Mouse (Mus musculus) heart, postnatal 0 days (tissue): ENCODE measurements around the gene Rcan1. TPM values are rescaled to one million over a fixed set of nuclear protein-coding genes. Genes with fewer than 3 reads are reported as not detected.

Source experiments
- ATAC-seq: fragments of 200-750 bp; cut with Nextera tagmentation; 2 replicates; pipeline ENCODE4 v1.8.0; 2017; ENCODE audit warnings: low read depth, moderate number of reproducible peaks, moderate library complexity; ENCODE audit not compliant: insufficient read depth
- DNase-seq: peaks from one replicate; pipeline ENCODE4 v3.0.0-alpha.2; 2016; ENCODE audit warnings: low spot score
- H3K27ac ChIP-seq: fragments of 300-500 bp; sonication (generic); 2 replicates; pipeline ENCODE4 v1.5.1; 2014; ENCODE audit warnings: low read depth, mild to moderate bottlenecking
- H3K27me3 ChIP-seq: fragments of 300-500 bp; sonication (generic); 2 replicates; pipeline ENCODE4 v1.6.1; 2014; ENCODE audit warnings: low read length, mixed read lengths; ENCODE audit not compliant: control insufficient read depth, insufficient read depth
- H3K36me3 ChIP-seq: fragments of 300-500 bp; sonication (generic); replicated peaks from 2 replicates; pipeline ENCODE4 v1.6.1; 2014; ENCODE audit warnings: low read length, mixed read lengths; ENCODE audit not compliant: control insufficient read depth, insufficient read depth
- H3K4me1 ChIP-seq: fragments of 300-500 bp; sonication (generic); 2 replicates; pipeline ENCODE4 v1.6.1; 2014; ENCODE audit warnings: antibody characterized with exemption; ENCODE audit not compliant: control insufficient read depth, insufficient read depth
- H3K4me2 ChIP-seq: fragments of 300-500 bp; sonication (generic); 2 replicates; pipeline ENCODE4 v1.6.1; 2014; ENCODE audit warnings: low read depth, mild to moderate bottlenecking, low read length, moderate library complexity
- H3K4me3 ChIP-seq: fragments of 300-500 bp; sonication (generic); 2 replicates; pipeline ENCODE4 v1.5.1; 2014; ENCODE audit warnings: low read depth, low read length
- H3K9ac ChIP-seq: fragments of 300-500 bp; sonication (generic); replicated peaks from 2 replicates; pipeline ENCODE4 v1.6.1; 2014; ENCODE audit warnings: low read depth, low read length, mixed read lengths
- H3K9me3 ChIP-seq: fragments of 300-500 bp; sonication (generic); replicated peaks from 2 replicates; pipeline ENCODE4 v1.6.1; 2016; ENCODE audit warnings: low read length; ENCODE audit not compliant: control insufficient read depth
- CTCF ChIP-seq: IDR thresholded peaks from 2 replicates; pipeline ENCODE4 v1.5.1; 2016; ENCODE audit warnings: antibody characterized with exemption, control low read depth, low read depth
- EP300 ChIP-seq: IDR thresholded peaks from 2 replicates; pipeline ENCODE4 v1.6.1; 2016; ENCODE audit warnings: antibody characterized with exemption, low read depth
- WGBS: fragments of 180-500 bp; shearing (Covaris S2); extraction: QIAGEN DNeasy Blood & Tissue Kit; methylation state at CpG from one replicate; pipeline ENCODE4 v1.1.7; 2014; 5-methylcytosine and 5-hydroxymethylcytosine counted together
- polyA plus RNA-seq: library from polyadenylated mRNA; unstranded; fragments of >200 nt; fragmentation: Nextera tagmentation; extraction: Ambion mirVana; gene quantifications from 2 replicates; pipeline ENCODE4 v1.2.1, GENCODE M21; 2015
- total RNA-seq: library from RNA; depleted of rRNA; stranded (reverse); fragments of >200 nt; gene quantifications from 2 replicates; pipeline ENCODE4 v1.2.3, GENCODE M21; 2014; ENCODE audit warnings: low replicate concordance

Rcan1 gene
- total and polyA plus RNA-seq, 2 experiments from 2014 or later, result 64.6 to 83.7 TPM

- 0 out of 2 replicates have a peak, but pooled peaks have one; percentile 36 for ATAC-seq
- no peak for DNase-seq
- Histone ChIP-seq H3K4me2 (no peak overlapping the region), H3K27ac (no peak overlapping the region), H3K9me3 (no peaks in the 10 kb centered on the region), H3K27me3 (no peaks in the 10 kb centered on the region; the same call in 1 of the 2 replicates), H3K36me3 (0 out of 2 replicates have a peak, but pooled peaks cover 2% of the 10 kb centered on the region), H3K9ac (no peak overlapping the region), H3K4me3 (no peak overlapping the region), H3K4me1 (peaks cover 30% of the 10 kb centered on the region)
- WGBS, result 65% methylated on average over 10 of the region's 10 CpGs
- TF ChIP-seq CTCF (peak; percentile 64), EP300 (no peak)
These were observed 25.3 kb downstream of the Rcan1 start for GRCm38 (mm10) chr16:92445377-92445776.

- Histone ChIP-seq H3K36me3 (no peaks in the 10 kb centered on the region), H3K4me2 (0 out of 2 replicates have a peak overlapping the region, but pooled peaks have one; percentile 7), H3K9ac (0 out of 2 replicates have a peak overlapping the region, but pooled peaks have one; percentile 28), H3K27ac (peak overlapping the region; percentile 68), H3K27me3 (no peaks in the 10 kb centered on the region), H3K4me3 (no peak overlapping the region), H3K9me3 (no peaks in the 10 kb centered on the region), H3K4me1 (peaks cover 30% of the 10 kb centered on the region)
- ATAC-seq (peak; percentile 77), DNase-seq (peak; percentile 90)
- WGBS, result 6% methylated on average over 13 of the region's 13 CpGs
- TF ChIP-seq CTCF (peak; percentile 44), EP300 (0 out of 2 replicates have a peak, but pooled peaks have one; percentile 56)
These were observed 27.0 kb downstream of the Rcan1 start for GRCm38 (mm10) chr16:92443644-92444113.

GRCm38 (mm10) chr16:92442946-92443345 lies 27.7 kb downstream of the Rcan1 start:
- Histone ChIP-seq H3K4me1 (peaks cover 30% of the 10 kb centered on the region), H3K4me2 (no peak overlapping the region), H3K27ac (peak overlapping the region; percentile 68), H3K9ac (peak overlapping the region; percentile 28; the same call in 1 of the 2 replicates), H3K9me3 (no peaks in the 10 kb centered on the region), H3K4me3 (no peak overlapping the region), H3K36me3 (no peaks in the 10 kb centered on the region), H3K27me3 (no peaks in the 10 kb centered on the region)
- no peak for TF ChIP-seq EP300
- no peak for TF ChIP-seq CTCF
- no peak; the same call in 1 of the 2 replicates for ATAC-seq
- DNase-seq, result no peak
- WGBS, result 76% methylated on average over 4 of the region's 4 CpGs

- WGBS, result 84% methylated on average over 11 of the region's 11 CpGs
- H3K9ac ChIP-seq, result no peak overlapping the region
- H3K27me3 ChIP-seq, result no peaks in the 10 kb centered on the region
- ATAC-seq (no peak), DNase-seq (no peak)
- TF ChIP-seq EP300, result no peak
- TF ChIP-seq CTCF, result no peak
- H3K9me3 ChIP-seq, result no peaks in the 10 kb centered on the region
- peaks cover 30% of the 10 kb centered on the region for H3K4me1 ChIP-seq
- no peaks in the 10 kb centered on the region for H3K36me3 ChIP-seq
- no peak overlapping the region for H3K4me3 ChIP-seq
- H3K27ac ChIP-seq, result no peak overlapping the region
- H3K4me2 ChIP-seq, result no peak overlapping the region
These were observed 28.5 kb downstream of the Rcan1 start for GRCm38 (mm10) chr16:92442150-92442549.

GRCm38 (mm10) chr16:92441203-92441602 lies 29.5 kb downstream of the Rcan1 start:
- Histone ChIP-seq H3K4me3 (no peak overlapping the region), H3K4me1 (peaks cover 30% of the 10 kb centered on the region), H3K9ac (no peak overlapping the region), H3K4me2 (no peak overlapping the region), H3K27me3 (no peaks in the 10 kb centered on the region), H3K9me3 (no peaks in the 10 kb centered on the region), H3K36me3 (no peaks in the 10 kb centered on the region), H3K27ac (no peak overlapping the region)
- ATAC-seq (no peak), DNase-seq (no peak)
- TF ChIP-seq EP300 (no peak), CTCF (no peak)
- WGBS, result 74% methylated on average over 3 of the region's 3 CpGs

- Histone ChIP-seq H3K27ac (no peak overlapping the region), H3K36me3 (no peaks in the 10 kb centered on the region), H3K4me2 (no peak overlapping the region), H3K4me1 (peaks cover 40% of the 10 kb centered on the region), H3K27me3 (no peaks in the 10 kb centered on the region), H3K9me3 (no peaks in the 10 kb centered on the region), H3K4me3 (no peak overlapping the region), H3K9ac (no peak overlapping the region)
- 81% methylated on average over 8 of the region's 8 CpGs for WGBS
- TF ChIP-seq CTCF, result no peak
- no peak for TF ChIP-seq EP300
- ATAC-seq (no peak), DNase-seq (no peak)
These were observed 30.4 kb downstream of the Rcan1 start for GRCm38 (mm10) chr16:92440229-92440628.
